Mouse (Mus musculus) layer of hippocampus, adult 9-11 months (tissue): Measurements from ENCODE around the gene Nfatc3.

Experiments used
- DNase-seq: peaks from one replicate; pipeline ENCODE4 v3.0.0; 2022

The Nfatc3 gene

GRCm38 (mm10) chr8:106127882-106128410 lies 69.3 kb downstream of the Nfatc3 start:
- no peak for DNase-seq

GRCm38 (mm10) chr8:106129232-106129930 lies 70.7 kb downstream of the Nfatc3 start:
- DNase-seq = no peak

- DNase-seq = no peak
Observed at GRCm38 (mm10) chr8:106129997-106130396, 71.4 kb downstream of the Nfatc3 start.

DNA sequence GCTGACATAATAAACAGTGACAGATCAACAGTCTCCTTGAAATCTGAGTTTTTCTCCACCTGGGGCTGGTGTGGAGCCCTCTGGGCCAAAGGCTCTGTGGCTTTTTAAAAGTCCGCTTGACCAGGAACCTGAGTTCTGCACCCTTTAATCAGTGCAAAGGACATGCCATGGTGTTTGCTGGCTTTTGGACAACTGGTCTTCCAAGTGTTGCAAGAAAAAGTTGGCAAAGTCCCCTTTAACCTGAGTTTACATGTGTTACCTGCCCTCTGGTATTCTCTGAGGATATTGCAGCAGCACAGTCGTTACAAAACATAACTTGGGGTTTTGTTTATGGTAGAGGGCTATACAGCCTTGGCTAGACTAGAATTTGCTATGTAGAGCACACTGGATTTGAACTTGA lies 71.9 kb downstream of the Nfatc3 start:
- DNase-seq = no peak

DNA sequence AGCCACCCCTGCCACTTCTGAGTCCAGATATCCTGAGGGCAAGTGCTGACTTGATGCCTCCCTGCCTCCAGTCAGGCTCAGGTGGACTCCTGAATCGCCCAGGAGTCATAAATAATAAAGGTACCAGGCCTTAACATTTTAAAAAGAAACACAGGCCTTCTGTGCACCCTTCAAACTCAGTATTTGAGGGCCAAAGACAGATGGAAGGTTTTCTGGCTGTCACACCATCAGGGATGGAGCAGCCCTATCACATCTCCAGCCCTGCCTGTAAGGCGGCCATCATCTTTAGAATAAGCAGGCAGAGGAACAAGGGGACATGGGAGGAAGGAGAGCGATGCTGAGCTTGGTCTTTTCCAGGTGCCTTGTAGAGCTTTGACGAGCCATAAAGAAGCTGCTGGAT lies 72.4 kb downstream of the Nfatc3 start:
- no peak for DNase-seq

- no peak for DNase-seq
Observed at GRCm38 (mm10) chr8:106131488-106132222, 73.0 kb downstream of the Nfatc3 start.

GRCm38 (mm10) chr8:106132356-106132755 lies 73.7 kb downstream of the Nfatc3 start:
- DNase-seq = no peak

DNA sequence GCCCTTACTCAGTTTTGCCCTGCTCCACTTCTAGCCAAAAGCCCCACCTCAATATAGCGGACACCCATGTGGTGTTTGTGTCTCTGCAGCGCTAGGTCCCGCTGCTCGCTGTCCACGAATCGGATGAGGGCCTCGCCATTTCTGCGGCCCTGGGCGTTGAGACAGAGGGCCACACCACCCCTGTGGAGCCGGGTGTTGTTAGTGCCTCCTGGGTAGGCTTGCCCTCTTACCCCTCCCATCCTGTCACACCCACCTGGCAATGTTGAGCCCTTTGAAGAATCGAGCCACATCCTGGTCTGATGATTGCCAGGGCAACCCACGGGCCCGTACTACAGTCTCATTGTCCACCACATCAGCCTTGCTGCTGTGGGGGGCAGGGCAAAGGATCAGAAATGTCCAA lies 74.9 kb downstream of the Nfatc3 start:
- no peak for DNase-seq

DNA sequence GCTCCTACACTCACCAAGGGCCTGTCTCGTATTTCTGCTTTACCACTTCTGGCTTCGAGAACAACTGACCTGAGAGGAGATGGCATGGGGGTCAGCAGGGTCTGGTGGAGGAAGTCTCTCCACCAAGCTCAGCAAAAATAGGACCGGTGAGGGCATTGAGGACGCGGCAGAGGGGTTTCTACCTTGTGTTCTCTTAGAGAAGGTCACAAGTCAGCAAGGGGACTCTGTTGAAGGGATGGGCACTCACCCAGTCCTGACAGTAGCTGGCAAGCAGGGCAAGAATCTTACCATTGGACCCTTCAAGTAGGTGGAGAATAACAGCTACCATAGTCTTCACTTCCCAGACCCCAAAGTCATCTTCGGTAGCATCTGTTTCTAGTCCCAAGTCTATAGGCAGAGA lies 75.3 kb downstream of the Nfatc3 start:
- DNase-seq = no peak

- DNase-seq = no peak
Observed at GRCm38 (mm10) chr8:106134751-106135571, 76.3 kb downstream of the Nfatc3 start.

- no peak for DNase-seq
Observed at GRCm38 (mm10) chr8:106135672-106136071, 77.0 kb downstream of the Nfatc3 start.

DNA sequence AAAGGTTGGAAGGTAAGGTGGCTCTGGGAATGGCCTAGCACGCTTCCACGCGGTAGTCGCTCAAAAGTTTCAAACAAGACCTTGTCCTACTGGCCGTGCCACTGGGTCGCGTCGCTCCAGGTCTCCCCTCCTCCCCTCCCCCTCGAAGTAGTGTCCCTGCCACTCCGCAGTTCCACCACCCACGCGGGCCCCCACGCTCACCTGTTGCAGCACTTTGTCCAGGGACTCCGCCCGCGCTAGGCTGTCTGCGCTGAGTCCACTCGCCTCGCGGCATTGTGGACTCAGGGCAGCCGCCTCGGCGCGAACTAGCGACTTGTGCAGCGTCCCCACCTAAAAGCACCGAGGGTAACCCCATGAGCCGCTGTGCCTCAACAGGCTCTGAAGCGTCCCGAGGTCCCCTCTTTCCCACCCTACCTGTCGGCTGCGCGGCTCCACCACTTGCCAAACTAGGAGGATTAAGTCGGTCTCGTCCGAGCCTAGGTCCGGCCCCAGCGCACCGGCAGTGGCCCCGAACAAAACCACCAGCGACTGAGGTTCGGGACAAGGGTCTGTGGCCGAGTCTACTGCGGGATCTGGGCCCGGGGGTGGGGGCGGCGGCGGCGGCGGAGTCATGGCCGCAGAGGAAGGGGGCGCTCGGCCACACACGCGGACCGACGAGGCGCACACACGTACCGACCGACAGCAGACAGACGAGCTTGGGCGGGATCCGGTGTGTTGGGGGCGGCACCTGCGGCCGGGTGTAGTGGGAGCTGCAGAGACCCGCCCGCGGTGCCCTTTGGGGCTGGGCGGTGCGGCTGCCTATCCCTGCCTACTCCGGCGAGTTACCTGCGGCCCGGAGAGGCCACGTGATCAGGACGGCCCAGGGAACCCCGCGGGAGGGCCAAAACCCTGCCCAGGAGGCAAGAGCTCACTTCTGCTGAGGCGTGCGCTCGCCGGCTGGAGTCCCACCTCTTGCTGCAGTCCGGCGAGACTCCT lies 77.8 kb downstream of the Nfatc3 start, which contains the start of gene Esrp2:
TSS of gene Esrp2 (minus strand) at position 819 of the 975 bp plus-strand sequence.
- no peak for DNase-seq

GRCm38 (mm10) chr8:106137218-106137905 lies 78.7 kb downstream of the Nfatc3 start:
- DNase-seq = no peak

DNA sequence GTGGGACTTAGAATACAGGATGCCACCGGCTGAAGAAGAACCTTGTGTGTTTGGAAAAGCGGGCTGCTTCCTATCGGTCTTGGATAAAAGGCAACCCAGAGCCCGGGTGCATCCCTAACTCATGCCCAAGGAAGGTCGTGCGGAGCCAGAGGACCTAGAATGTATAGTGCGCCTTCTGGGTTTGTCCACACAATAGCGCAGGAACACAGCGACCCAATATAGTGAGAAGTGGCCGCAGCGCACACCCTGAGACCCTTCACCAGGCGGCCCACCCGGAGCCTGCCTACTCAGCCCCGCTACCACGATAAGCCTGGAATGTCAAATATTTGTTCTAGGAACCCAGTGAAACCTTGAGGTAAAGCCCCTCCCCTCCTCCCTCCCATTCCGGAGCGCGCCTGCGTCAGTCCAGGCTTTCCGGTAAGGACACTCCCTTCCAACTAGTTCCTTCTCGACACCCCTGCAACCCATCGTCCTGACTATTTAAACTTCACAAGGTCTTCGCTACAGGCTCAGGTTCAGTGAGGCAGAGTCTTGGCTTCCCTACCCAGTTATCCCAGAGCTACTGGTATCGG lies 79.4 kb downstream of the Nfatc3 start:
- DNase-seq = no peak

DNA sequence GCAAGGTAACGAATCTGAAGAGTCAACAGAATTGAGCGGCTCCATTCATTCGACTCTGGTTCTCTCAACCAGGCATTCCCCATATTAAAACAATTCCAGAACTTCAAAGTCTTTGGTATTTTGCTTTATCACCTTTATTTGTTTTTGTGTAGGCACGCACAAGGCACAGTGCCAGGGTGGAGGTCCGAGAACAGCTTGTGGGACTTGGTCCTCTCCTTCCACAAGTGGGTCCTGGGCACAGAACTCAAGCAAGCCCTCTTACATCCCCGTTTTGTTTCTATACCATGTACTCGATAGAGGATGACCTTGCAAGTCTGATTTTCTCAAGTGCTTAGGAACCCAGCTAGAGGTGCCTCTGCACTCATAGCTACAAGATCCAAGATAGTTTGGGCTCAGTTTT lies 80.0 kb downstream of the Nfatc3 start:
- no peak for DNase-seq

DNA sequence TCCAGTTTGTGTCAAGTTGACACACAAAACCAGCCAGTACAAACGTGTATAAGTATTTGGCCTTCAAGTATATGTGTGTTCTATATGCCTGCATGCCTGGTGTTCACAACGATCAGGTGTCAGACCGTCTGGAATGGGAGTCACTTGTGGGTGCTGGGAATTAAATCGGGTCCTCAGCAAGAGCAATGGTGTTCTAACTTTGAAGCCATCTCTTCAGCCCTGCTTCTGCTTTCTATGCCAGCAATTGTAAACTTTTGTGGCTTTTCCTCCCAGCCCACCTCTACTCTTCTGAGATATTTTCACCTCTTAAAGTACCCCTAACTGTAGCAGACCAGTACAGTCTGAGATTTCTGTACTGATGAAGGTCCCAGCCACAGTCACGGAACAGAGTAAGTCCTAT lies 81.6 kb downstream of the Nfatc3 start:
- DNase-seq = no peak

DNA sequence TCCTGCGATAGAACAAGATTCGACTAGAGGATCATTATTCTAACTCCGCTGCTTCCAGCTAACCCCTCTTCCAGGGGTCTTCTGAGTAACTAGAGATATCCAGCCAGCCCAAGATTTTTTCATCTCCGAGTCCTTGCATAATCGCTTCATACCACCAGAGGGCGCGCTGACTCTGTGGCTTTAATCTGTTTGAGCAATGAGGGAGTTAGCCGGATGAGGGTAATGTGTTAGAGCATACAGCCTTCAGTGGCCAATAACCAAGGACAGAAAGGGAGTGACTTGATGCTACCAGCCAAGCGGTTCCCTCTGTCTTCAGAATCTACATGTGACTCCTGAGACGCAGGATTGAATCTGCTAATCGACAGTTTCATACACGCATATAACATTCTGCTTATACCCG lies 82.1 kb downstream of the Nfatc3 start:
- peak; percentile 52 for DNase-seq

GRCm38 (mm10) chr8:106145331-106145730 lies 86.7 kb downstream of the Nfatc3 start:
- no peak for DNase-seq

DNA sequence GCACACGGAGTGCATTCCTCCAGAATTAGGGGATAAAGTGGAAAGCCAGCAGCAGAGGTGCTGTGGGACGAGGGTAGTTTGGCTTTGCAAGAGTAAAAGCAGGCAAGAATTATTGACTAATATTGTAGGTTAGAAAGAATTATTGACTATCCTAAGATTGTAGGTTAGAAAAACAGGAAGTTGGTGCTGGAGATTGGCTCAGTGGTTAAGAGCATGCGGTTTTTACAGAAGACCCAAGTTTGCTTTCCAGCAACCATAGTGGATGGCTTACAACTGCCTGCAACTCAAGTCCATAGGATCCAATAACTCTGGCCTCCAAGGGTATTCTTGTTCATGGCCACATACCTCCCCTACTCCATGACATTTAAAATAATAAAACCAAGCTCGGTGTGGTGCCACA lies 87.4 kb downstream of the Nfatc3 start:
- DNase-seq = no peak

DNA sequence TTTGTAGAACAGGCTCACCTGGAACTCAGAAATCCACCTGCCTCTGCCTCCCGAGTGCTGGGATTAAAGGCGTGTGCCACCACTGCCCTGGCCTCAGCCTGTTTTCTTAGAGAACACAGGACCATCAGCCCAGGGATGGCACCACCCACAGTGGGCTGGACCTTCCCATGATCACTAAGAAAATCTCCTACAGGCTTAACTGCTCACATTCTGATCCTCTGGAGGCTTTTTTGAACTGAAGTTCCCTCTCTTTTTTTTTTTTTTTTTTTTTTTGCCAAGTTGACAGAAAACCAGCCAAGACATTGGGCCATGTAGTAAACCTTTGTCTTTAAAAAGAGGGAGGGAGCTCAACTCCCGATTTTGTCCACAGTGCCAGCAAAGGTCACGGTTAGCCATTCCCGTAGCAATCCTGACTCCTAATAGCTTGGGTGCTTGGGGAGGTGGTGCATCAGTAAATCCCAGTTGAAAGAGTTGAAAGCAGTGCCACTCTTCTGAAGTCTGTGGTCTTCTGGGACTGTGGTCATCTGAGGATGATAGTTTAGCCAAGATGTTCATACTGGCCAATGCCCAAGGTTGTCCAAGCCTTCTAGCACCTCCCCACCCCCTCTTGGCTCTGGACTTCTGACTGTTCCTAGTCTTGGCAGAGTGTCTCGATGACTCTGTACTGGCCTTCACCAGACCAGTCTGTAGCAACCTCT lies 89.4 kb downstream of the Nfatc3 start:
- no peak for DNase-seq
